Mouse (Mus musculus) NIH3T3 (cell line): ENCODE measurements around the gene Pygb.

Source experiments
- DNase-seq: peaks from one replicate; pipeline ENCODE4 v3.0.0-alpha.2; 2012; ENCODE audit warnings: low read depth

Gene Pygb

GRCm38 (mm10) chr2:150841109-150841508 is 54.6 kb downstream of the Pygb start:
- no peak for DNase-seq

GRCm38 (mm10) chr2:150842049-150842461 is 55.5 kb downstream of the Pygb start:
- no peak for DNase-seq

DNA sequence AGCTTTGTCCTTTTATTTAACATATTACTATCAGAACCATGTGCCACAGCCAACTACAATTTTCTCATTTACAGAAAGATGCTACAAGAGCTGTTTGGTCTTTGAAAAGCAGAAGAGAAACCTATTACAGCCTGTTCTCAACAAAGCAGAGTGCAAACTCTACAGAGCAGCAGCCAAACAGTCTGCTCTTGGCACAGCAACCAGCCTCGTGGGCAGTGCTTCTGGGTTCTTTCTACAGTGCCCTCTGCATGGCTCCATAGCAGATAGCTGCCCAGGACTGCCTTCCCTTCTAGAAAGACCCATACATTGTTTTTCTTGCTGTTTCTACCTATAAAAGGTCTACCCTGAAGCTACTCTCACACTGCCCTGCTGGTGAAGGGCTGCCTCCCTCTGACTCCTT is 58.3 kb downstream of the Pygb start:
- no peak for DNase-seq

- no peak for DNase-seq
Observed at GRCm38 (mm10) chr2:150847436-150847995, 61.0 kb downstream of the Pygb start.

DNA sequence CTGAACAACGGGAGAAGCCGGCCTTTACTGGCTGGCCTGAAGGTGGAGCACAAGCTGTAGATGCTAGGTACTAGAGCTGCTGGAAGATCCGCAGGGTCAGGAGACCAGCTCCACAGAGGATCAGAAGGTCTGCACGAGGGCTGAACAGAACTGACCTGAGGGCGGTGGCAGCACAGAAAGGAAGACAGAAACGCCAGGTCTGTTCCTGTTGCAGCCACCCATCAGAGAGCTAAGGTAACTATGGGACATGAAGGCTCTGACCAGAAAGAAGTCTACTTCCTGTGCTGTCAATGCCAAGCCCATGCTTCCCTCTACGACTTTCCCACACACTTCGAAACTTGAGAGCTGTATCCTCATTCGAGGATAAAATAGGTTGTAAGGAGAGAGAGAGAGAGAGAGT is 64.7 kb downstream of the Pygb start:
- no peak for DNase-seq

- DNase-seq: no peak
Observed at GRCm38 (mm10) chr2:150855186-150855585, 68.7 kb downstream of the Pygb start.

DNA sequence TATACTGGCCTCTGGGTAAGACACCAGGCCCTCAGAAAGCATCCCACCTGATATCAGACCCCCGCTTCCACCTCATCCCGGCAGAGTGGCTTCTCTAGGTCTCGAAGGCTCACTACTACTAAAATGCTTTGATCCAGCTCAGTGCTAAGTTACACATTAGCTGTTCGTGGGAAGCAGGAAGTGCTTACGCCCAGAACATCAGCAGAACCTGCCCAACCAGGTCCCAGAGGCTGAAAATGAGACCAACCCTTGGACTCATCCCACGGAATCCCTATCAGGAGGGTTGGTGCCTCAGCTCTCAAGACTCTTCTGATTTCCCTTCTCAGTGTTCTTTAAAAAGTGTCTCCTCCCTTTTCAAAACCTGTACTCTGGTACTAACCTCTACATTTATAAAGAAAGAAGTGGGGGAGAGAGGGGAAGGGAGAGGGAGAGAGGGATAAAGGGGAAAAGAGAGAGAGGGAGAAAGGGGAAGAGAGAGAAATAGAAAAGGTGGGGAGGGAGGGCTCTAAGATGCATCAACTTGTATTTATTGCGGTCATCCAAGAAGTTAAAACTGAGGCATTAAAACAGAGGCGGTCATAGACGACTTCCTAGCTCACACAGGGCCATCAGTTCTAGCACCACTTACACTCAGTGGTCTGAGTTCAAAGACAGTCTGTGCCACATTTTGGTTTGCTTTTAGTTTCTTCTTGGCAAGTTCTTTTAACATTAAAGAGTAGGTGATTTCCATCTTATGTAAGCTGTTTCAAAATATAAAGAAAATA is 72.4 kb downstream of the Pygb start:
- DNase-seq: no peak

GRCm38 (mm10) chr2:150859709-150860470 is 73.4 kb downstream of the Pygb start:
- no peak for DNase-seq

- no peak for DNase-seq
Observed at GRCm38 (mm10) chr2:150861128-150861527, 74.6 kb downstream of the Pygb start.

GRCm38 (mm10) chr2:150867021-150867420 is 80.5 kb downstream of the Pygb start:
- no peak for DNase-seq

DNA sequence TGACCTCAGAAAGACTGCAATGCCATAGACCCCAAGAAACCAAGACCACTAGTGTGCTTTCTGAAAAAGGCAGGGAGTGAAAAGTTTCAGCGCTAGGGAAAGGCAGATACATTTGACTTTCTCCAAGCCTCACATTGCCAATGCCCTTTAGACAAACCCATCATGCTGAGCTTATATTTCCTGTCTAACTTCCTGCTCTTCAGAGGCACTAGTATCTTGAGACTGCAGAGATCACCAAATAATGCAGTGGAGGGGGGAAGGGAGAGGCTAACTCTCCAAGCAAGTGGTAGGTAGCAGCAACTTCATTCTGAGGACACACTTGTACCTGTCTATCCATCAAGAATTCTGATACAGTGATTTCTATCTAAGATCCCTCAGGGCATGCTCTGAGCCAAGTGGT is 82.9 kb downstream of the Pygb start:
- DNase-seq: no peak

DNA sequence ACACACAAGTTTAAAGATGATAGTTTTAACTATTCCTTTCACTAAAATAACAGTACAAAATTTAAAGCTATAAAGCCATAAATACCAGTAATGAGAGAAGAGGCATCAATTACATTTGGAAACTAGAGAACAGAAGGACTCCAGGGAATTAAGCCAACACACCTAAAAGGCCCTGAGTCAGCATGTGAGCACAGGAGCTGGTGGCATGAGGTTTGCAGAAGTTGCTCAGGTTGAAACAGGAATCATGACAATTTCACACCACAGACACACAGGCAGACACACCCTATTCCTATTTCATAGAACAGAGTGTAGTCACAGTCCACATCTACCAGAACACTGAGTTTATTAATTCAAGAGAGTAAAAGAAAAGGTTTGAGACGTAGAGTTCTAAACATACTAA is 88.0 kb downstream of the Pygb start:
- DNase-seq: no peak

GRCm38 (mm10) chr2:150875226-150875625 is 88.7 kb downstream of the Pygb start:
- DNase-seq: no peak

DNA sequence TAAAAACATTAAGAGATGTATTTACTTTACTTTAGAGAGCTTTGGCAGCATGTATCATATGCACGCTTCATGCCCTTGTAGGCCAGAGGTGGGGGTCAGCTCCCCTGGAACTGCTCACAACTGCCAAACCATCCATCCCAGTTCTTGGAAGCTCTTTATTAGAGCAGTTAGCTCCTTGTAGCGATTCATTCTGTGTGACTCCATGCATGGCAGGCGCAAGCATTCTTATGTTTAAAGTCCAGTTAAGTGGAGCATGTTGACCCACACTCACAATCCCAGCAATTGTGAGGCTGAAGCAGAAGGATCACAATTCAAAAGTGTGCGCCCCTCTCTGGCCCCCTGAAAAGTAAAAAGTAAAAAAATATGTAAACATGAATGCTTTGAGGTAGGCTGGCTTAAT is 91.0 kb downstream of the Pygb start:
- DNase-seq: no peak
